Mouse (Mus musculus) subcutaneous adipose tissue, adult 2 months (tissue): ENCODE data around the gene Utp11. TPM values are rescaled to one million over a fixed set of nuclear protein-coding genes. Genes with fewer than 3 reads are reported as not detected.

Source experiments
- polyA plus RNA-seq: library from polyadenylated mRNA; depleted of rRNA; stranded (reverse); fragments of >200 nt; gene quantifications from 2 replicates; pipeline ENCODE4 v1.2.3, GENCODE M21; 2012; ENCODE audit warnings: low replicate concordance; rRNA removed

Gene Utp11
- 5.7 and 7.9 TPM in 2 replicates for polyA plus RNA-seq

DNA sequence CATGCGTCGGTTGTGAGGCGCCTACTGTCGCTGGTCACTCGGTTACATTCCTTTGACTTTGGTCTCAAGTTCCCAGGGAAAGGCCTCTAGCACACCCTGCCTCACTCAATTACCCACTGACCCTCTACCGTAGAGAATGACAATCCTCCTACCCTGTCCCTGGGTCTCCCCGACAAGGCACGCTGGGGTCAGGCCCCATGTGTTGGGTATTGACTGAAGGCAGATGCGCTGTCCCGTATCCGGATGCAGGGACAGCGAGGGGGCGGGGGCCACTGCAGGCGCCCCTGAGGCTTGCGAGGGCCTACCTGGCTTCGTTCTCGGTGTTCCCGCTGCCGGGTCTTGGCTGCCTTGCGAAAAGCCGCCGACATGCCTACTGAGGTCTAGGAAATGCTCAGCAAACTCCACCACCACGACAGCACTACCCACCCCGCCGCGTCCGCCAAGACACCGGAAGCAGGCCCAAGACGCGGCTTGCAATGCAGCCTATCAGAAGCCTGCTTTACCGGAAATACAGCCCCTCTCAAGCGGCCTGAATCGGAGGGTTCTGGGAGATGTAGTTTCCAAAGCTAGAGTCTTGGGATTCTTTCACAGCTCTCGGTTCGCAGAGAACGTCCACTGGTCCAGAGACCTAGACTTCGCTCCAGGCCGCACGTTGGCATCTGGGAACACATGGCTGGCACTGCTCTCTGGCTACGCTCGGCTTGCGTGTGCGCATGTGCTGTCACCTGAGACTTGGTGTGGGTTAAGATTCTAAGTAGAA lies at the start of gene Utp11:
Utp11 (minus strand) TSS at position 466 of the 760 bp plus-strand sequence.

DNA sequence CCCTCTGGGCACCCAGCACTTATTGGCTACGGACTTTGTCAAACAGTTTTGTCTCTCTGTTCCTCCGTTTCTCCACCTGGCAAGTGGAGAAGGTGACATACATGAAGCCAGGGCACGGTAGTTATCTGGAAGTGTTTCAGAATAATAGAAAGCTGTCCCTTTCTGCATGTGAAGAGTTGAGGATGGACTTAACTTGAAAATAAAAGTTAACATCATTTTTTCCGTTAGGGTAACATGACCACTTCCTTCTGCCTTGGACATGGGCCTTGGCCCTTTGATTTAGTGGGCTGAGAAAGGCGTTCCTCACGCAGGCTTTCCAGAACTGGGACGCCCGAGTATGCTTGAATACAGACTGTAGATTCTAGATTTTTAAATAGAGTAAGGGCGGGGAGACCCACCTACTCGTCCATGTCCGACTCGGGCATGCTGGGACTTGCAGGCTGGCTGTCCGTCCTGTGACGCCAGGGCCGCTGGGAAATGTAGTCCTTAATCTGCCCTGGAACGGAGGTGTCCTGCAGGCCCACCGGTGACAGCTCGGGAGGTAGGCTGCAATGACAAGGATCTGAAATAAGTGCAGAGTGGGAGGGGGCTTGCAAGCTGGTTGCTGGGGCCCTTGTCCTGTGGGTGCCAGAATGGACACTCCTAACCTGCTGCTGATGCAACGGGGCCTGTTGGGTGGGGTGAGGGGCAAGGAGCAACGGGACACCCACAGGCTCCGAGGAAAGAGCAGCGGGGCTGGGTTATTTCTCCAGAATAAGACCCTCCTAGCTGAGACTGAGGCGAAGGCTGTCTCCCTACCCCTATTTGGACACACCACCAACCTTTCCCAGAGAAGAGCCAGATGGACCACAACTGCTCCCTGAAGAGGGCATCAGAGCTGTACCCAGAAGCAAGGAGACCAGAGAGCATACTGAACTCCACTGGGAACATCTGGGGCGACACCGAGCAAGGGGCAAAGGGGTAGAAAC lies 48.3 kb upstream of the Utp11 start, which contains the start of gene Inpp5b:
Inpp5b (plus strand) TSS at position 475 of the 968 bp plus-strand sequence.

DNA sequence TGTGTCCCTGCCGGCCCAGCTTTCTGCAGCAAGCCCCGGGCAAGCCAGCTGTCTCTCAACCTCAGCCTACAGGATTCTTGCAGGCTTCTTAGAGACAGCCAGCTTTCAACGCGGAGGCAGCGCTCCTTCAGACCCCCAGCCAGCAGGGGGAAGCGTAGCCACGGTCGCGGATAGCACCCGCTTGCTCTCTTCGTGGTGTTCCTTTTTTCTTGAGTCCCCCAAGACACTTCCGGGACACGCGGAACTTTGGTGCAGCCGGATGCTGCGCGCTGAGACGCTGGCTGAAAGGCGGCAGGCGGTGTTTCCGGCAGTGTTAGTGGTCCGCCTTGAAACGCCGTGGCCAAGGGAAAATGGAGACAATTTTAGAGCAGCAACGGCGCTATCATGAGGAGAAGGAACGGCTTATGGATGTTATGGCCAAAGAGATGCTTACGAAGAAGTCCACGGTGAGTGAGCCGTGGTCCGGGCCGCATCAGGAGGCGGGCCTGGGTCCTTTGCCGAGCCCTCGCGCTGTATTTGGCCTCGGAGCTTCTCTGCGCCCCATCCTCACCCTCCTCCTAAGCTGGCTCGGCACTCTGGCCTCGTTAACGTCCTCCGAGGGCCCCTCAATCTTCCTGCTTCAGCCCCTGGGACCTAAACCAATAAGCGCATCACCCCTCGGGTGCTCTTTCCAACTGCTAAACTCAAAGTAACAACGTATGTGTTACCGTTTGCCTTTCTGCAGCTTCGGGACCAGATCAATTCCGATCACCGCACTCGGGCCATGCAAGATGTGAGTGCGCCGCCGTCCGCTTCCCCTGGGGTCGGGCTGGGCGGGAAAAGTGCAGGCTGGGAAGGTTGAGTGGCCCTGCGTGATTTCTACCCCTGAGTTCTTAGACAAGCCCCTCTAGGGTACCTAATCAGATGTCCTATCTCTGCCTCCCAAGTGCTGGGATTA lies 21.4 kb upstream of the Utp11 start, which contains the start of gene Sf3a3:
Sf3a3 (plus strand) TSS at position 232 of the 937 bp plus-strand sequence.

GRCm38 (mm10) chr4:124700248-124700971 lies 7.0 kb upstream of the Utp11 start, which contains the start of gene Fhl3:
Gene Fhl3 (plus strand): TSS chr4:124700701.

DNA sequence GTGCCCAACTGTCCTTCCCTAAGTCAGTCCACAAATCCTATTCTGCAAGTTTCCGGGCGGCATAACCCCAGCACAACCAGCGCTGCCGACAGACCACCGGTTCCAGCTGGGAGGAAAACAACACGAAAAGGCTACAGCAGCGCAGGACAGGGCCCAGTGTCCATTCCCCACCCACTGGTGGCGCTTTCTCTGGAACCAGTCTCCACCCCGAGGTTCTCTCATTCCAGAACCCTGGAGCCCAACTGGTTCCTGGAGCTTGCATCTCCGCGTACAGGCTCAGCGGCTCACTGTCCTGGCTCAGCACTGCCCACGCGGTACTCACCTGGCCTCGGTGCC lies 36.9 kb downstream of the Utp11 start, which contains the start of gene Pou3f1:
Pou3f1 (plus strand) TSS at position 290 of the 336 bp plus-strand sequence.

Other genes with a start within 250 kb of the Utp11 start
- not detected in 2 replicates for gene 3100002H09Rik, start 82.8 kb downstream of the Utp11 start, polyA plus RNA-seq
- 0.08 and 0.10 TPM in 2 replicates for gene Pou3f1, start 36.8 kb downstream of the Utp11 start, polyA plus RNA-seq
- 10.4 and 24.3 TPM in 2 replicates for gene Fhl3, start 7.1 kb upstream of the Utp11 start, polyA plus RNA-seq
- gene Sf3a3, start 21.2 kb upstream of the Utp11 start, polyA plus RNA-seq = 10.4 and 20.9 TPM in 2 replicates
- gene Inpp5b, start 48.2 kb upstream of the Utp11 start, polyA plus RNA-seq = 34.5 and 37.7 TPM in 2 replicates
- gene Mtf1, start 108.5 kb upstream of the Utp11 start, polyA plus RNA-seq = 5.5 and 7.6 TPM in 2 replicates
- 29.5 and 40.0 TPM in 2 replicates for gene Yrdc, start 157.1 kb upstream of the Utp11 start, polyA plus RNA-seq
- 43.1 and 59.2 TPM in 2 replicates for gene 1110065P20Rik, start 157.6 kb upstream of the Utp11 start, polyA plus RNA-seq
- gene Maneal, start 168.6 kb upstream of the Utp11 start, polyA plus RNA-seq = 0.42 and 0.64 TPM in 2 replicates
- gene Epha10, start 187.3 kb upstream of the Utp11 start, polyA plus RNA-seq = not detected in 2 replicates
- 12.8 and 22.6 TPM in 2 replicates for gene 9930104L06Rik, start 243.4 kb upstream of the Utp11 start, polyA plus RNA-seq
- 2.0 and 11.9 TPM in 2 replicates for gene Cdca8, start 245.7 kb upstream of the Utp11 start, polyA plus RNA-seq